13 mouse cellular contexts compared by ENCODE assay signal in genomic region chr5:33938448-33938847, GRCm38 (mm10). TPM values are rescaled to one million over a fixed set of nuclear protein-coding genes. Genes with fewer than 3 reads are reported as not detected.
DNase-seq lines count a peak whose midpoint lies in the region; ATAC-seq lines count a peak whose summit lies in the region.
"Had no signal": no experiment of that assay in that cellular context is flagged by ENCODE, and none has a peak within 500 bp of the region (broad histone marks: within the 10 kb centered on the region; RNA-seq: fewer than 3 reads in every experiment).

No protein-coding gene starts in this region.

- peaks cover 8% of the 10 kb centered on the region; the same call in 1 of the 2 replicates for H3K4me1 ChIP-seq in neural tube, embryonic 11.5 days (ENCODE audit: control insufficient read depth, insufficient read depth, low read length)
- peaks cover 24% of the 10 kb centered on the region for H3K4me1 ChIP-seq in neural tube, embryonic 15.5 days
- peaks cover 25% of the 10 kb centered on the region for H3K4me1 ChIP-seq in kidney, embryonic 15.5 days

- no peaks in the 10 kb centered on the region for H3K9me3 ChIP-seq in neural tube, embryonic 11.5 days (ENCODE audit: control insufficient read depth, low read length)
- H3K9me3 ChIP-seq in neural tube, embryonic 15.5 days (replicated peaks) = 0 out of 2 replicates have a peak, but pooled peaks cover 3% of the 10 kb centered on the region
- peaks cover 11% of the 10 kb centered on the region; the same call in 1 of the 2 replicates for H3K9me3 ChIP-seq in kidney, embryonic 15.5 days (replicated peaks)

- DNase-seq in gastrocnemius, postnatal 14 days = peak; percentile 21
- DNase-seq in gastrocnemius, postnatal 10 days = no peak
- no peak for DNase-seq in neural tube, embryonic 11.5 days (ENCODE audit: low spot score)
- DNase-seq in cerebellum, adult 8-10 months = no peak
- no peak for DNase-seq in adrenal gland, adult 18-20 months (ENCODE audit: low spot score in 2 of 2)
- DNase-seq: cerebellum, postnatal 36 days; kidney, postnatal 4 days; midbrain, embryonic 14.5 days had no signal

- no peak overlapping the region for H3K4me2 ChIP-seq in neural tube, embryonic 11.5 days (ENCODE audit: low read depth)
- no peak overlapping the region for H3K4me2 ChIP-seq in neural tube, embryonic 15.5 days
- no peak overlapping the region for H3K4me2 ChIP-seq in kidney, embryonic 15.5 days
- H3K4me2 ChIP-seq: heart, embryonic 13.5 days had no signal

- ATAC-seq in neural tube, embryonic 11.5 days (ENCODE audit: insufficient read depth, low FRiP score, low TSS enrichment) = no peak
- no peak for ATAC-seq in neural tube, embryonic 15.5 days (ENCODE audit: low FRiP score)
- no peak for ATAC-seq in kidney, embryonic 15.5 days (replicated peaks; ENCODE audit: low FRiP score)

- no peak overlapping the region for H3K27ac ChIP-seq in neural tube, embryonic 11.5 days (ENCODE audit: low read depth, low read length)
- H3K27ac ChIP-seq in neural tube, embryonic 15.5 days (replicated peaks) = no peak overlapping the region
- peak overlapping the region; percentile 86 for H3K27ac ChIP-seq in macrophage
- no peak overlapping the region for H3K27ac ChIP-seq in kidney, embryonic 15.5 days
- H3K27ac ChIP-seq: heart, embryonic 13.5 days; liver, embryonic 14.5 days had no signal

- no peaks in the 10 kb centered on the region for H3K27me3 ChIP-seq in neural tube, embryonic 11.5 days (ENCODE audit: control insufficient read depth, insufficient read depth, low read length)
- H3K27me3 ChIP-seq in neural tube, embryonic 15.5 days (replicated peaks) = no peaks in the 10 kb centered on the region
- H3K27me3 ChIP-seq in kidney, embryonic 15.5 days = no peaks in the 10 kb centered on the region
- H3K27me3 ChIP-seq: heart, embryonic 13.5 days had no signal

- peaks cover 35% of the 10 kb centered on the region for H3K79me2 ChIP-seq in macrophage (ENCODE audit: inconsistent target)

- peaks cover 2% of the 10 kb centered on the region; the same call in 1 of the 2 replicates for H3K36me3 ChIP-seq in neural tube, embryonic 11.5 days (ENCODE audit: control insufficient read depth, insufficient read depth, low read length)
- H3K36me3 ChIP-seq in neural tube, embryonic 15.5 days = 0 out of 2 replicates have a peak, but pooled peaks cover 6% of the 10 kb centered on the region
- peaks cover 8% of the 10 kb centered on the region; the same call in 1 of the 2 replicates for H3K36me3 ChIP-seq in macrophage (ENCODE audit: inconsistent target)
- H3K36me3 ChIP-seq in kidney, embryonic 15.5 days = peaks cover 29% of the 10 kb centered on the region

- 0 out of 2 replicates have a peak overlapping the region, but pooled peaks have one; percentile 2 for H3K4me3 ChIP-seq in neural tube, embryonic 11.5 days (ENCODE audit: low read depth, low read length)
- no peak overlapping the region for H3K4me3 ChIP-seq in neural tube, embryonic 15.5 days (replicated peaks)
- H3K4me3 ChIP-seq in macrophage (ENCODE audit: inconsistent target) = no peak overlapping the region
- no peak overlapping the region for H3K4me3 ChIP-seq in kidney, embryonic 15.5 days (replicated peaks)
- H3K4me3 ChIP-seq: heart, embryonic 13.5 days had no signal

- no peak overlapping the region for H3K9ac ChIP-seq in neural tube, embryonic 11.5 days (ENCODE audit: low read length)
- H3K9ac ChIP-seq in neural tube, embryonic 15.5 days (replicated peaks) = no peak overlapping the region
- no peak overlapping the region for H3K9ac ChIP-seq in kidney, embryonic 15.5 days
- H3K9ac ChIP-seq: heart, embryonic 13.5 days; liver, embryonic 14.5 days had no signal

- intact Hi-C loops in gastrocnemius, postnatal 14 days (cut with DNase I; ENCODE audit: low total_unique reads) = no loop called here

- 92% methylated on average over 3 of the region's 3 CpGs for WGBS in neural tube, embryonic 11.5 days
- 96% methylated on average over 3 of the region's 3 CpGs for WGBS in neural tube, embryonic 15.5 days
- WGBS in macrophage (ENCODE audit: missing documents) = 0% methylated on average over 3 of the region's 3 CpGs
- 90% methylated on average over 3 of the region's 3 CpGs for WGBS in kidney, embryonic 15.5 days

RNA-seq across cellular contexts. Expression of gene Nelfa, which starts 2.2 kb away (rescaled TPM):
- 1 to 10 TPM; 7.0 to 8.6 TPM for total RNA-seq in gastrocnemius, postnatal 14 days (2021)
- total RNA-seq in gastrocnemius, postnatal 10 days (2021) = 10 to 100 TPM; 10.5 to 14.5 TPM
- 68.4 and 71.5 TPM in 2 replicates for polyA plus RNA-seq in neural tube, embryonic 11.5 days (2014; fragmentation: Nextera tagmentation; extraction: Ambion mirVana)
- 33.8 and 43.9 TPM in 2 replicates for polyA plus RNA-seq in neural tube, embryonic 15.5 days (2015; fragmentation: Nextera tagmentation; extraction: Ambion mirVana)
- 10 to 100 TPM in 19 of 26 experiments, 1 to 10 TPM in 7; 2.9 to 61.0 (median 28.2) TPM for total RNA-seq in macrophage (2018; cell fraction: chromatin; rRNA removed)
- 10 to 100 TPM in 24 of 26 experiments, 1 to 10 TPM in 2; 4.4 to 24.9 (median 22.1) TPM for total RNA-seq in macrophage (2018; cell fraction: cytosol; rRNA removed)
- total RNA-seq in macrophage (2018; cell fraction: nucleus; rRNA removed) = 10 to 100 TPM in 21 of 26 experiments, 1 to 10 TPM in 5; 5.3 to 56.0 (median 16.9) TPM
- polyA plus RNA-seq in macrophage (2018) = 17.8 to 22.3 TPM (median 20.5 TPM) in 3 replicates
- total RNA-seq in adrenal gland, adult 18-20 months (2021) = 10 to 100 TPM; 17.9 to 19.9 TPM
- 62.3 and 64.1 TPM in 2 replicates for polyA plus RNA-seq in kidney, embryonic 15.5 days (2015; fragmentation: Nextera tagmentation; extraction: Ambion mirVana)

RNA-seq across cellular contexts. Expression of gene Gm1673, which starts 44.8 kb away (rescaled TPM):
- 1 to 10 TPM in 1 of 2 experiments, under 1 TPM in 1; 0.57 to 1.7 TPM for total RNA-seq in gastrocnemius, postnatal 14 days (2021)
- total RNA-seq in gastrocnemius, postnatal 10 days (2021) = 1 to 10 TPM; 2.5 to 3.2 TPM
- polyA plus RNA-seq in neural tube, embryonic 11.5 days (2014; fragmentation: Nextera tagmentation; extraction: Ambion mirVana) = 199 TPM in 2 replicates
- polyA plus RNA-seq in neural tube, embryonic 15.5 days (2015; fragmentation: Nextera tagmentation; extraction: Ambion mirVana) = 459 and 621 TPM in 2 replicates
- total RNA-seq in macrophage (2018; cell fraction: chromatin; rRNA removed) = 1 to 10 TPM in 12 of 26 experiments, not detected in 14; 1.4 to 9.8 (median 4.2) TPM
- 10 to 100 TPM in 19 of 26 experiments, 1 to 10 TPM in 7; 4.6 to 91.0 (median 29.5) TPM for total RNA-seq in macrophage (2018; cell fraction: cytosol; rRNA removed)
- total RNA-seq in macrophage (2018; cell fraction: nucleus; rRNA removed) = 10 to 100 TPM in 9 of 26 experiments, 1 to 10 TPM in 14, not detected in 3; 3.4 to 27.4 (median 7.0) TPM
- 8.0 to 61.4 TPM (median 19.0 TPM) in 3 replicates for polyA plus RNA-seq in macrophage (2018)
- total RNA-seq in adrenal gland, adult 18-20 months (2021) = 10 to 100 TPM; 21.1 to 39.7 TPM
- 105 TPM in 2 replicates for polyA plus RNA-seq in kidney, embryonic 15.5 days (2015; fragmentation: Nextera tagmentation; extraction: Ambion mirVana)

RNA-seq across cellular contexts. Expression of gene Nat8l, which starts 57.3 kb away (rescaled TPM):
- under 1 TPM; 0.16 to 0.29 TPM for total RNA-seq in gastrocnemius, postnatal 14 days (2021)
- 1 to 10 TPM in 1 of 2 experiments, under 1 TPM in 1; 0.35 to 1.3 TPM for total RNA-seq in gastrocnemius, postnatal 10 days (2021)
- 1.5 and 2.2 TPM in 2 replicates for polyA plus RNA-seq in neural tube, embryonic 11.5 days (2014; fragmentation: Nextera tagmentation; extraction: Ambion mirVana)
- 4.8 and 6.4 TPM in 2 replicates for polyA plus RNA-seq in neural tube, embryonic 15.5 days (2015; fragmentation: Nextera tagmentation; extraction: Ambion mirVana)
- 1 to 10 TPM in 11 of 26 experiments, under 1 TPM in 13, not detected in 2; 0.08 to 7.4 (median 0.84) TPM for total RNA-seq in macrophage (2018; cell fraction: chromatin; rRNA removed)
- total RNA-seq in macrophage (2018; cell fraction: cytosol; rRNA removed) = 10 to 100 TPM in 7 of 26 experiments, 1 to 10 TPM in 14, under 1 TPM in 5; 0.53 to 13.1 (median 3.1) TPM
- 10 to 100 TPM in 2 of 26 experiments, 1 to 10 TPM in 20, under 1 TPM in 4; 0.42 to 17.1 (median 2.2) TPM for total RNA-seq in macrophage (2018; cell fraction: nucleus; rRNA removed)
- polyA plus RNA-seq in macrophage (2018) = 1.8 to 9.4 TPM (median 5.4 TPM) in 3 replicates
- 10 to 100 TPM; 21.7 to 44.0 TPM for total RNA-seq in adrenal gland, adult 18-20 months (2021)
- 0.28 and 0.39 TPM in 2 replicates for polyA plus RNA-seq in kidney, embryonic 15.5 days (2015; fragmentation: Nextera tagmentation; extraction: Ambion mirVana)
